Mouse (Mus musculus) heart, embryonic 14.5 days (tissue): ENCODE results near the gene Prkch. TPM values are rescaled to one million over a fixed set of nuclear protein-coding genes. Genes with fewer than 3 reads are reported as not detected.
"Not testable (repeated sequence)": the region's sequence is repeated elsewhere in the genome, so short reads cannot be mapped to it uniquely, and the experiment has no call there.

ENCODE experiments used
- ATAC-seq: fragments of 200-750 bp; cut with Nextera tagmentation; 2 replicates; pipeline ENCODE4 v1.8.0; 2017; ENCODE audit warnings: low read depth, moderate TSS enrichment; ENCODE audit not compliant: insufficient number of reproducible peaks, insufficient read depth, low FRiP score
- H3K27ac ChIP-seq, 2 experiments: fragments of 200-500 bp in 1 of 2; fragments of 300-500 bp in 1 of 2; sonication (generic) in 1 of 2; replicated peaks in 1 of 2; 2 replicates each; pipeline ENCODE4 v1.5.1; 2012 to 2014; ENCODE audit warnings: low read depth in 2 of 2, low read length in 2 of 2, control low read depth in 1 of 2, mild to moderate bottlenecking in 1 of 2, mixed read lengths in 1 of 2; ENCODE audit not compliant: control insufficient read depth in 1 of 2, insufficient read depth in 1 of 2
- H3K27me3 ChIP-seq: fragments of 300-500 bp; sonication (generic); 2 replicates; pipeline ENCODE4 v1.6.1; 2014; ENCODE audit warnings: mild to moderate bottlenecking, low read length, control low read depth; ENCODE audit not compliant: control insufficient read depth, insufficient read depth
- H3K36me3 ChIP-seq: fragments of 300-500 bp; sonication (generic); 2 replicates; pipeline ENCODE4 v1.6.1; 2014; ENCODE audit warnings: mild to moderate bottlenecking, control low read depth, low read length, mixed read lengths; ENCODE audit not compliant: control insufficient read depth, insufficient read depth
- H3K4me1 ChIP-seq, 2 experiments: fragments of 200-500 bp in 1 of 2; fragments of 300-500 bp in 1 of 2; sonication (generic) in 1 of 2; 2 replicates each; pipeline ENCODE4 v1.6.1; 2012 to 2014; ENCODE audit warnings: low read length in 2 of 2, control low read depth in 1 of 2, mixed read lengths in 1 of 2; ENCODE audit not compliant: control insufficient read depth in 2 of 2, insufficient read depth in 2 of 2
- H3K4me2 ChIP-seq: fragments of 300-500 bp; sonication (generic); 2 replicates; pipeline ENCODE4 v1.6.1; 2014; ENCODE audit warnings: mild to moderate bottlenecking, low read length
- H3K4me3 ChIP-seq, 2 experiments: fragments of 200-500 bp in 1 of 2; fragments of 300-500 bp in 1 of 2; sonication (generic) in 1 of 2; 2 replicates each; pipeline ENCODE4 v1.5.1; 2012 to 2014; ENCODE audit warnings: low read length in 2 of 2, mild to moderate bottlenecking in 2 of 2, control low read depth in 1 of 2, low read depth in 1 of 2, moderate library complexity in 1 of 2; ENCODE audit not compliant: control insufficient read depth in 1 of 2, insufficient read depth in 1 of 2
- H3K9ac ChIP-seq: fragments of 300-500 bp; sonication (generic); 2 replicates; pipeline ENCODE4 v1.6.1; 2014; ENCODE audit warnings: mild to moderate bottlenecking, low read length
- H3K9me3 ChIP-seq: fragments of 300-500 bp; sonication (generic); 2 replicates; pipeline ENCODE4 v1.6.1; 2016; ENCODE audit warnings: low read length, control low read depth; ENCODE audit not compliant: control insufficient read depth
- WGBS: fragments of 180-500 bp; shearing (Covaris S2); extraction: QIAGEN DNeasy Blood & Tissue Kit; methylation state at CpG from one replicate; pipeline ENCODE4 v1.1.7; 2014; 5-methylcytosine and 5-hydroxymethylcytosine counted together
- polyA plus RNA-seq: library from polyadenylated mRNA; unstranded; fragments of >200 nt; fragmentation: Nextera tagmentation; extraction: Ambion mirVana; gene quantifications from 2 replicates; pipeline ENCODE4 v1.2.1, GENCODE M21; 2014

The Prkch gene
- polyA plus RNA-seq: 14.3 and 16.5 TPM in 2 replicates

DNA sequence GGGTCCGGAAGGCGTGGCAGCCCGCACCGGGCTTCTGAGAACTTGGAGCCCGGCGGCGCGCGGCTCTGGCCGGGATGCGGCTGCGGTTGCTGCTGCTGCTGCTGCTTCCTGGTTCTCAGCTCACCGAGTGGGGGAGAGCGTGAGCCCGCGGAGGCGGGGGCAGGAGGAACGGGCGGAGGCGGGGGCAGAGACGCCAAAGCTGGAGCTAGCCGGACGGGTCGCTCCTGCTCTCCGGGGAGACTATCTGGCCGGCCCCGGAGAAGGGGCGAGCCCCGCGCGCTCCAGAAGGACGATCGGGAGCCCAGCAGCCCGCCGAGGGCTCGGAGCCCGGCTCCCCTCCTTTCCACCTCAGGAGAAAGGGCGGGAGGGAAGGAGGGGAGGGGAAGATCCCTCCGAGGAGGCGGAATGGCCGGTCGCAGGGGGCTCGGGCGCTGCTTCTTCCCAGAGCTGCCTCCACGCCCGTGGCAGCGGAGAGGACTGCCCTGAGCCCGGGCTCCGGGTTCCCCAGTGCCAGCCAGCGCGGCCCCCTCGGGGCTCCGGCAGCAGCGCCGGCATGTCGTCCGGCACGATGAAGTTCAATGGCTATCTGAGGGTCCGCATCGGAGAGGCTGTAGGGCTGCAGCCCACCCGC lies at the start of gene Prkch:
Prkch (plus strand) TSS at position 187 of the 631 bp plus-strand sequence.
- WGBS: under 1% methylated on average over 58 of the region's 61 CpGs
- Histone ChIP-seq H3K4me3 (peak within 1 kb of the TSS; percentile 58 to 80), H3K4me2 (peak within 1 kb of the TSS; percentile 94), H3K9me3 (no peaks in the 10 kb centered on the region), H3K36me3 (no peaks in the 10 kb centered on the region), H3K27ac (peak within 1 kb of the TSS; percentile 69 to 86), H3K27me3 (peaks cover 7% of the 10 kb centered on the region), H3K4me1 (0 out of 4 replicates have a peak, but pooled peaks cover 0 to 4% of the 10 kb centered on the region in 2 experiments), H3K9ac (peak within 1 kb of the TSS; percentile 92)
- peak; percentile 80 for ATAC-seq

DNA sequence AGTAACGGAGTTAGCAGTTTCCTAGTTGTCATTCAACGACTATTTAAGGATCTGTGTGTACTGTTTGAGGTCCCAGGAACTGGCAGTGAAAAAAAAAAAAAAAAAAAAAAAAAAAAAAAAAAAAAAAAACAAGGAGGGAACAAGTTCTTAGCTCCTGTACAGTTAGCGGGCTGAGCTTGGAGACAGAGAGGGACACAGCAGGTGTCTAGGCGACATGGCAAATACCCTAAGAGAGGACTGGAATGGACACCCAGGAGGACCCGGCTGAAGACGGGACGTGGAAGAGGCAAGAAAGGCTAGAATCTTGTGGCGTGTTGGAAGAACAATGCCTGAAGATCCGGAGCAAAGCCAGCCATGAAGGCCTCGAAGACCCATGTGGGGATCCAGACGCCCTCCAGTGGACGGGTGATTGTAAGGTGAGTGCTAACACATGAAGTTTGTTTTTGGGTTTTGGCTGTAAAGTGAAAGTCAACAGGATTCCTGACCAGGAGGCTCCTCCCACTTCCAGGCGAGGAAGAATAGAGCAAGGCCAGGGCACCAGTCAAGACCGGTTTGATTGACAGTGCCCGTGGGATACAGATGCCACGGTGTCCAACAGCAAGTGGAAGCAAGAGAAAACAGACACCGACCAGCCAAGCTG lies 47.0 kb upstream of the Prkch start:
- WGBS: 26% methylated on average over 17 of the region's 17 CpGs

DNA sequence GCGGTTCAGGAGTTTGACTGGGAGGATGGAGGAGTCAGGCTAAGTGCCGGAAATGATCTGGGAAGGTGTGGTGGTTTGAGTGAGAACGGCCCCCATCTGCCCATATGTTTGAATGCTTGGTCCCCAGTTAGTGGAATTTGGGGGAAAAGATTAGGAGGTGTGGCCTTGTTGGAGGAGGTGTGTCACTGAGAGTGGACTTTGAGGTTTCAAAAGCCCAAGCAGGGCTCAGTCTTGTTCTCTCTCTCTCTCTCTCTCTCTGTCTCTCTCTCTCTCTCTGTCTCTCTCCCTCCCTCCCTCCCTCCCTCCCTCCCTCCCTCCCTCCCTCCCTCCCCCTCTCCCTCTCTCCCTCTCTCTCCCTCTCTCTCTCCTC lies 46.5 kb upstream of the Prkch start:
- H3K27me3 ChIP-seq: peaks cover 19% of the 10 kb centered on the region
- H3K4me1 ChIP-seq, H3K9ac ChIP-seq, ATAC-seq, H3K9me3 ChIP-seq, H3K27ac ChIP-seq, H3K36me3 ChIP-seq: not testable (repeated sequence)
- 28% methylated on average over 3 of the region's 3 CpGs for WGBS
- peak overlapping the region; percentile 57 for H3K4me2 ChIP-seq
- H3K4me3 ChIP-seq: peak overlapping the region; percentile 27 to 31

More for the DNA sequence above, 47.0 kb upstream of the Prkch start:
- Histone ChIP-seq H3K9ac (no peak overlapping the region), H3K27ac (no peak overlapping the region), H3K4me3 (peak overlapping the region; percentile 27 to 31), H3K9me3 (no peaks in the 10 kb centered on the region), H3K36me3 (no peaks in the 10 kb centered on the region), H3K4me1 (peaks cover 0 to 2% of the 10 kb centered on the region in 2 experiments; a peak in 1 of 4 replicates), H3K4me2 (peak overlapping the region; percentile 57), H3K27me3 (peaks cover 14% of the 10 kb centered on the region)
- ATAC-seq: no peak

DNA sequence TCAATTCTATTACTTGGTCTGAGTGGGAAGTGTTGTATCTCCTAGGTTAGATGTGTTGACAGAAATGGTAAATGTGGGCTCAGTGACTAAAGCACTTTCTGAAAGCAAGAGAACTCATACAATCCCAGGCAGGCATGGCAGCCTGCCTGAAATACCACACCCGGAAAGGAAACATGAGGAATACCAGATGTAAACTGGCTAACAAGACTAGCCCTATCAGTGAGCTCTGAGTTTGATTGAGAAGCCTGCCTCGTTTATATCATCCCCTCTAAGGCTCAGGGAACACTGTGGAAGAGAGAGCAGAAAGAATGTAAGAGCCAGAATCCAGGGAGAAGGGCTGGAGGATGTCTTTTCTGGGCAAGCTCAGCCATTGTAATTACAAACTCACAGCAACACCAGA lies 45.4 kb upstream of the Prkch start:
- Histone ChIP-seq H3K27ac (no peak overlapping the region), H3K4me1 (peaks cover 0 to 2% of the 10 kb centered on the region in 2 experiments; a peak in 1 of 4 replicates), H3K27me3 (peaks cover 29% of the 10 kb centered on the region), H3K4me2 (no peak overlapping the region), H3K9me3 (no peaks in the 10 kb centered on the region), H3K4me3 (no peak overlapping the region), H3K9ac (no peak overlapping the region), H3K36me3 (no peaks in the 10 kb centered on the region)
- WGBS: 11% methylated on average over 2 of the region's 2 CpGs
- no peak for ATAC-seq

DNA sequence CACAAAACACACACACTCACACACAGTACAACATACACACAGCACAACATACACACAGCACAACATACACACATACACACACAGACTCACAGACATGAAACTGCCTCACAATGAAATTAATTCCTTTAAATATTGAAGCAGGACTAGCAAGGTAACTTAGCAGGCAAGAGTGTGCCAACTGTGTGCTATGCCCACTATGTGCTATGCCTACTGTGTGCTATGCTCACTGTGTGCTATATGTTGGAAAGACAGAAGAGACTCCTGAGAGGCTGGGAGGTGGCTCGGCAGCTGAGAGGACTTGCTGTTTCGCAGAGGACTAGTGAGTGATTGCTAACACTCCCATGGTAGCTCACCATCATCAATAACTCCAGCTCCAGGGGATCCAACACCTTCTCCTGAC lies 44.2 kb upstream of the Prkch start:
- H3K9ac ChIP-seq: no peak overlapping the region
- 91% methylated on average over 2 of the region's 2 CpGs for WGBS
- no peak overlapping the region for H3K27ac ChIP-seq

DNA sequence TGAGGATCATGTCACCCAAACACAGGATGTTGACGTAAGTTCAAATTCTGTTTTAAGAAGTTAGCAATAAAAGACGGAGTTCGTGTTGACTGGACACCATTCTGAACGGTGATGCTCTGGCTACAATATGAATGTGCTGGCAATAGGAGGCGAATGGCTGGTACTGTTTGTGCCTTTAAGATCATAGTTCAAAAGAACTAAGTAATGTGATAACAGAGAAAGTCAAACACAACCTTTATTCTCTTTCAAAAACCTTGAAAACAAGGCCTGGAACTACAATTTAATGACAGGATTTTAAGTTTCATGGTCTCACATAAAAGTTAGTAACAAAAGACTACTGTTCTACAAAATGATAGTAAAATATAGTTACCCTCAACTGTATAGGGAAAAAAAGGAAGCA lies 41.4 kb upstream of the Prkch start:
- Histone ChIP-seq H3K4me1 (peaks cover 2 to 12% of the 10 kb centered on the region in 2 experiments; a peak in 2 of 4 replicates), H3K4me2 (no peak overlapping the region), H3K9ac (no peak overlapping the region), H3K36me3 (no peaks in the 10 kb centered on the region), H3K9me3 (no peaks in the 10 kb centered on the region), H3K4me3 (no peak overlapping the region), H3K27ac (no peak overlapping the region), H3K27me3 (peaks cover 70% of the 10 kb centered on the region)
- WGBS: 88% methylated on average over 5 of the region's 5 CpGs
- no peak for ATAC-seq

More for the DNA sequence above, 44.2 kb upstream of the Prkch start:
- Histone ChIP-seq H3K4me2 (no peak overlapping the region), H3K4me3 (no peak overlapping the region), H3K4me1 (peaks cover 5 to 6% of the 10 kb centered on the region in 2 experiments; a peak in 2 of 4 replicates), H3K36me3 (no peaks in the 10 kb centered on the region), H3K9me3 (no peaks in the 10 kb centered on the region), H3K27me3 (peaks cover 42% of the 10 kb centered on the region)
- peak; percentile 73; the same call in 1 of the 2 replicates for ATAC-seq

DNA sequence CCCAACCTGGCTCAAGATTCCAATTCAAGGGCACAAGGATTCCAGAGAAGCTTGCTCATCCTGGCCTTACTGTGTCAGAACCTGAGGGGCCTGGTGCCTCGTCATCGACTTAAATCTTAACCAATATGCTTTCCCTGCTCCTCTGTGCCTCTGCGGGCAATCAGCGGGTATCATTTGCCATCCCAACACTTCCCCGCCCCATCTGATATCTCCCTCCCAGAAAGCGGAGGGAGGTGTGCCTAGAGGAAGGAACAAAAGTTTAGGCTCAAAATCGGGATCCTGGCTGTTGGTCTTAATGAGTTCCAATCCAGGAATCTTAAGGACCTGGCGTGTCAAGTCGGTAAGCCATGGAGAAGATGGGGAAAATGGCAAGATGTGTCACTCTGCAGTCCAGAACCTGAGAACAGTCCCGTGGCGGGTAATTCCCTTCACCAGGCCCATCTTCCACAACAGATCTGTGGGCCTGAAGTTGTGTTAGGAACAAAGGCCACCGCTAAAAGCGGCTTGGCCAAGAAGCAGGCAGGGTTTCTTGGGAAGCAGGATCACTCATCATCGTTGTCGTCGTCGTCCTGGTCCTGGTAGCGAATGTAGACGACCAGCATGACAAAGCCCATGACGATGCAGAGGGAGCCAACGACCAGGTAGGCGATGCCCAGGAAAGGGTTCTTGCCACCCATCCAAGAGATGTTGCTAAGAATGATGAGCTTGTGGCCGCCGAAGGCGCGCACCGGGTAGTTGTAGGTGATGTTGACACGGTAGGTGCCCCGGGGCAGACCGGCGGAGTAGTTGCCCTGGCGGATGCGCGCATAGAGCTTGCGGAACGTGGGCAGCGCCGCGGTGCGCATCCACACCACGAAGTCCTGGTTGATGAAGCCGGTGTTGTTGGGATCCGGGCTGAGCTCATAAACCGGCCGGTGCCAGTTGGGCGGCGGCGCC lies 39.6 kb upstream of the Prkch start:
- Histone ChIP-seq H3K9me3 (no peaks in the 10 kb centered on the region), H3K4me1 (peaks cover 2 to 12% of the 10 kb centered on the region in 2 experiments; a peak in 2 of 4 replicates), H3K9ac (peak overlapping the region; percentile 68; the same call in 1 of the 2 replicates), H3K27ac (no peak overlapping the region), H3K4me2 (peak overlapping the region; percentile 84), H3K36me3 (no peaks in the 10 kb centered on the region), H3K27me3 (peaks cover 85% of the 10 kb centered on the region), H3K4me3 (peak overlapping the region; percentile 39 to 53)
- WGBS: 13% methylated on average over 48 of the region's 48 CpGs
- no peak for ATAC-seq
